Mouse (Mus musculus): Measurements from ENCODE around the gene Sfn.
A peak's percentile ranks its signal among the peaks of the same experiment; 100 is the strongest.

Sfn gene

DNA sequence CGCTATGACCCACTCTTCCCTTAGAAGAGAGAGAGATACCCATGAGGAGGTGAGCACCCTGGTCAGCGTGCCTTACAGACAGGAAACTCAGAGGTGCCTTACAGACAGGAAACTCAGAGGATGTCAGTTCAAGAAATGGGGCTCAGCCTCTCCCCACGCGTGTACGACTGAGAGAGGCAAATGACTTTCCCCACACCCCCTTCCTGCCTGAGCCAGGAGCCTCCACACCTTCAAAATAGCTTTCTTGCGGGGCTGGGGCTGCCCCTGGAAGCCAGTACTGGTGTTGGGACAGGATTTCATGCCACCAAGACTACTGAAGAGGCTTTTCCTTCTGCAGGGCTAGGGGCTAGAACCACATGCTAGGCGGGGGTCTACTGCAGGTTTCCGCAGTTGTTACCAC lies 18.7 kb upstream of the Sfn start:
- DNase-seq (ENCODE audit: low read depth, low spot score): no peak

DNA sequence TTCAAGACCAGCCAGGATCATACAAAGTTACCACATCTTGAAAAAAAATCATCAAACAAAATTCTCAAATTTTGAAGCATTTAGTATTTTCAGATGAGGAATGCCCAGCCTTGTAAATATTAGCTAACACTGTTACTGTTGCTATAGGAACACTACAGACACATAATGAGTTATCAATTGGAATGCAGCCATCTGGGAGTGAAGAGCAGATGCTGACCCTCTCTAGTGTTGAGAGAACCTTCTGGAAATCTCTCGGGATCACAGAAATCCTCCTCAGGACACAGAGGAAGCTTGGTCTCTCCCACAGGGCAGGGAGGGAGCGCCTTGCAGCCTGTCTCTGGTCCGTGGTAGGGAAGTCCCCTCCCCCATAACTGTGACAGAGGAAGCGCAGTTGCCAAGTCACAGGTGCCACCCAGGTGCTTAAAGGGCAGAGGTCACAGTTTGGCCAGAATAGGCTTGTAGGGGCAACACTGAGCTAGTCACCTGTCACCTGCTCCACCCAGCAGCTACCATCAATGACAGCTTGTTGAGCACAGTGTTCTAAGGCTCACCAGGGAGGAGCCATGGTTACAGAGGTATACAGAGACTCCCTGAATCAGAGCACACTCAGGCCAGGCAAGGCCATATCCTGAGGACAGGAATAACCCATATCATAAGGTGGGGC lies 17.6 kb upstream of the Sfn start:
- DNase-seq (ENCODE audit: low read depth, low spot score): no peak

GRCm38 (mm10) chr4:133617936-133618335 lies 16.0 kb upstream of the Sfn start:
- no peak for DNase-seq (ENCODE audit: low read depth, low spot score)

DNA sequence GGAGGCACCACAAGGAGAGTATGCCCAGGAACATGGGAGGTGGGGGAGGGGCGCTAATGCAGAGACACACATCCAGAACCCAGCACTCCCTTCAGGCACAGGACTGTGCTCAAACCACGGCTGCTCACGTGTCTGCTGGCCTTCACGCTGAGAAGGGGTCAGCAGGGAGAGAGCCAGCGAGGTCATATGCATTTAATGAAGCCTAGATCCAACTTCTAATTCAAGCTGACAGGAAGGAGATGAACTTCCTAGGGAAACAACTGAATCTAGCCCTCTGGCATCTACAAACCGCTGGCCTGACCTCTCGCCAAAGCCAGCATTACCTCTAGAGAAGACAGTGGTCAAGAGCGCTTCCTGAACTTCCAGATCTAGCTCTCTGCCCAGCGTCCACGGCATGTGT lies 13.4 kb upstream of the Sfn start:
- DNase-seq (ENCODE audit: low read depth, low spot score): no peak

DNA sequence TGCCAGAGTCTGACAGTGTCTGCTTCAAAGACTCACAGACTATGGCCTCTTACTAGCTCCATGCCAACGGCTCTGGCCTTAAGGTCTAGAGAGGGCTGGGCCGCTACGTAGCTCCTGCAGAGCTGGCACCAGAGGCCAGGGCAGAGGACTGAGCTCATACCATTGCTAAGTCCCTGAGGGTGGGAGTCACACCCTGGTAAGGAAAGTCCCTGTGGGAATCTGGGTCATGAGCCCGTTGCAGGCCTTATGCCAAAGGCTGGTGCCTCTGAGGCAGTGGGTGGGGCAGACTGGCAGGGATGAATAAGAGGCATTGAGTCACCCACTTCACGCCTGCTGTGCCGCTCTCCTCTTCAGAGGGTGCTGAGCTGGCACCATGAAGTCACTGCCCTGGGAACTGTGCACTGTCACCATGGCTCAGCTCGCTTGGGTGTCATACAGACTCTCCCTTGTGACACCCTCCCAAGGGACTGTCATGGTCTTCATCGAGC lies 12.3 kb upstream of the Sfn start:
- no peak for DNase-seq (ENCODE audit: low read depth, low spot score)

GRCm38 (mm10) chr4:133613867-133614266 lies 11.9 kb upstream of the Sfn start:
- DNase-seq (ENCODE audit: low read depth, low spot score): peak; percentile 59

DNA sequence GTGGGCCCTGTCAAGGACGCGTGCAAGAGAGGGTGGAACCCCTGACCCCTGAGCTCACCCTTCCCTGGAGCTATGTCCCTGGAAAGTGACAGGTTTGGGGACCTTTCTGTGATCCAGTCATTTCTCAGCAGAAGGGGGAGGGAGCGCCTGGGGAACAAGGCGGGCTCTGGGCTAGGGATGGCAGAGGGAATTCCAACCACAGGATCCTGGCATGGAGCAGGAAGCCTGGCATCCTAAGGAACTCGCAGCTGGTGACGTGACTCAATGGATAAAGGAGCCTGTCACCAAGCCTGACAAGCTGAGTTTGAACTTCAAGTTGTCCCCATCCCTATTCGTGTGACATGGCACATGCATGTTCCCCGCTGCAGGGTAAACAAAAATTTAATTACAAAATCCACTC lies 11.1 kb upstream of the Sfn start:
- DNase-seq (ENCODE audit: low read depth, low spot score): no peak

- peak; percentile 73 for DNase-seq (ENCODE audit: low read depth, low spot score)
Observed at GRCm38 (mm10) chr4:133612416-133612815, 10.4 kb upstream of the Sfn start.

GRCm38 (mm10) chr4:133611815-133612214 lies 9.8 kb upstream of the Sfn start:
- peak; percentile 87 for DNase-seq (ENCODE audit: low read depth, low spot score)

DNA sequence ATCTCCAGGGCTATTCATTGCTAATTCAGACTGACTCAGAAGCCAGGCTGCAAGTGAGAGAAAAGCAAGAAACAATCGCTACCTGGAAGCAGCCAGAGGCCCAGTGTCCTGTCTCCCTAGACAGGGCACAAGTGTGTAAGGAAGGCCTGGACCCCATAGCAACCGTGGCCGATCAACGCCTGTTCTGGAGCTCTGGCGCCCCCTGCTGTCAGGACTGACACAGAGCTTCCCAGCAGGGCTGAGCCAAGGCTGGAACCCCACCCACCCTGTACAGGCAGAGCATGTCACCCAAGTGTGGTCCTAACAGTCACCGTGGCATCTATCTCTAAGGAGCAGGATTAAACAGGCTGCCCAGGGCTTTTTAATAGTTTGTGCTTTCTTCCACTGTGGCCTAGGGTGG lies 7.8 kb upstream of the Sfn start:
- peak; percentile 82 for DNase-seq (ENCODE audit: low read depth, low spot score)

DNA sequence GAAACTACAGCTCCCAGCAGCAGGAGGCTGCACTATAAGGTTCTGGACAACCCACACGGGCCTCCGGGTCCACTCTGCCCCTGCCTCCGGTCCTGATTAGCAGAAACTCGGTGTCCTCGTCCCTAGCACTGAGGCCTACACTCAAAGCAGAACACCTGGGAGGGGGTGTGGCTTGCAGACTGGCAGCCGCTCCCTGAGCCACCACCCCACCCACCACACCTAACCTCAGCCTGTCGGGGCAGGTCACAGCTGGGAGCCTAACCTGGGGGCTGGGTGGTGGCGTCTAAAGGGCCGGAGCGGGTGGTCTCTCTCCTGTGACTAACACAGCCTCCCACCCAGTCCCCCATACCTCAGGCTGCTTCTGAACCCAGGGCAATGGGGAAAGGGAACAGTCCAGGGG lies 5.3 kb upstream of the Sfn start:
- no peak for DNase-seq (ENCODE audit: low read depth, low spot score)

DNA sequence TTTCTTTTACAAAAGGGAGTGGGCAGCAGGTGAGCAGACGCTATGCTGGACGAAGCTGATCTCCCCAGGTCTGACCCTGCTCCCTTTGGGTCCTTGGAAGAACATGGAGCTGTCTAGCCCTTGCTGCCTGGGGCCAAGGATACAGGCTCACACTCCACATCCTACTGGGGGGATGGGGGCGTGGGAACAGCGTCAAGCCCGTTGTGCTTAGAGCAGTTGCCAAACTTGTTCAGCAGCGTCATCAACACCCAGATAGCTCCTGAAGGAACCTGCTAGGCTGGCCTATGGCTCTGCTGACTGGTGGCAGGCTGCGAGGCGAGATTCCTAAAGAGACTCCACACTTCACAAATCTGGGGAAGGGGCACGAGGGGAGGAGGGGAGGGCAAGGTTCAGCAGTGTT lies 3.4 kb upstream of the Sfn start:
- peak; percentile 63 for DNase-seq (ENCODE audit: low read depth, low spot score)

DNA sequence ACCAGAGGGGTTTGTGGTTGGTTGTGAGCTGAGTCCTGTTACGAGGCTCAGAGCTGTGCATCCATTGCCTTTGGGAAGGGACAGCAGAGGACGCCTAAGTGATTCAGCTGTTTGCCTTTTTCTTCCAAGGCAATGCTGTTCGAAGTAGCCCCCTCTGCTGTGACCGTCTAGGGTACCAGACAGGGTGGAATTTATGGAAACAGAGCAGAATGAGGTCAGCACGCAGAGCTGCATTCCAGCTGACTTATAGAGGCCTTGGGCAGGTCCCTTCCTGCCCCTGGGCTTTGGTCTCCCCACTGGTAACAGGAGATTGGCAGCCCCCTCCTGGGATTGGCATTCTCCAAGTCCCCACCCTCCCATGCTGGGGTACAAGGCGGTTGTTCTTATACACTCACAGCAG lies 2.9 kb upstream of the Sfn start:
- DNase-seq (ENCODE audit: low read depth, low spot score): peak; percentile 62

GRCm38 (mm10) chr4:133604175-133604574 lies 2.2 kb upstream of the Sfn start:
- DNase-seq (ENCODE audit: low read depth, low spot score): no peak

- no peak for DNase-seq (ENCODE audit: low read depth, low spot score)
Observed at GRCm38 (mm10) chr4:133603056-133603455, 1.1 kb upstream of the Sfn start.

- DNase-seq (ENCODE audit: low read depth, low spot score): no peak
Observed at GRCm38 (mm10) chr4:133600306-133600705, 1.7 kb downstream of the Sfn start.

GRCm38 (mm10) chr4:133599571-133600073 lies 2.3 kb downstream of the Sfn start:
- peak; percentile 88 for DNase-seq (ENCODE audit: low read depth, low spot score)

DNA sequence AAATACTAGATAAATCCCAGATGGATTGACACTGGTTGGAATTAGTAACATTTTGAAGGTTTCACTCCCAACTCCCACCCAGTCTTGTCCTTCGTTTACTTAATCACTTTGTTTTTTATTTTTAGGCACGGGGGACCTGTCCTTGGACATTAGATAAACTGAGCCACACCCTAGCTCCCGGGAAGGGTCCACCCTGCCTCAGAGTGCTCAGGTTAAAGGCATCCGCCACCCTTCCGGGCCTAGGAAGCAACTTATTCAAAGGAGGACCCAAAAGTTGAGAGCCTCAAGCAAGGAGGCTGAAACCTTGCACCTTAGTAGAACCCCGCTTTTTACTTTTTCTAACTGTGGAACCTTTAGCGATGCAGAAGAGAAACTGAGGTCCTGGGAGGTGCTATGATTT lies 2.9 kb downstream of the Sfn start:
- peak; percentile 48 for DNase-seq (ENCODE audit: low read depth, low spot score)

GRCm38 (mm10) chr4:133598616-133599015 lies 3.4 kb downstream of the Sfn start:
- DNase-seq (ENCODE audit: low read depth, low spot score): peak; percentile 77

DNA sequence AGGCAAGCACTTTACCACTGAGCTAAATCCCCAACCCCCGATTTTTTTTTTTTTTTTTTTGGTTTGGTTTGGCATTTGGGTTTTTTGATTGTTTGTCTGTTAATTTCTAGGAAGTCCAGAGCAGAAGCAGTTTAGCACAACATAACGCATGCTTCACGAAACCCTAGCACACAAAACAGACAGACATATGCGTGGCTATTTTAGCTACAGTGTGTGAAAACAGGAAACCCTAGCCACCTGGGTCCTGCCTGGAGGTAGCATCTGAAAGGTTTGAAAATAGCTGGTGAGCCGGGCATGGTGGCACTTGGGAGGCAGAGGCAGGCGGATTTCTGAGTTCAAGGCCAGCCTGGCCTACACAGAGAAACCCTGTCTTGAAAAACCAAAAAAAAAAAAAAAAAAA lies 5.9 kb downstream of the Sfn start:
- no peak for DNase-seq (ENCODE audit: low read depth, low spot score)

DNA sequence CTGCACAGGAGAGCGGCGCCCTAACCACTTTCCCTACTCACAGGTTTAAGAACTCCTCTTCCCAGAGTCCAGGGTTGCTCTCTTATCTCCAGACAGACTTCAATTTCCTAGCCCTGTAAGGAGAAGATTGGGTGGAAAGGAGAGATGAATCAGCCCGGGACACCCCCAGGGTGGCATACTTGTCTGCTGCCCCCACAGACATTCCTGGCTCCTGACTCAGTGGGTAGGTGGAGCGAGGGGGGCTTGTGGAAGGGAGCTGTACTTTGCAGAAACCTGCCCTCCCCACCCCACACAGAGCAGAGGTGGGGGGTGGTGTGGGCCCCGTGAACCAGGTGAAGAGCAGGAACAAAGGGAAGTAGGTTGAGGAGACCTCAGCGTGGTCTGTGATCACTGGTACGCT lies 6.4 kb downstream of the Sfn start:
- DNase-seq (ENCODE audit: low read depth, low spot score): no peak

GRCm38 (mm10) chr4:133592570-133592969 lies 9.4 kb downstream of the Sfn start:
- peak; percentile 60 for DNase-seq (ENCODE audit: low read depth, low spot score)

- DNase-seq (ENCODE audit: low read depth, low spot score): peak; percentile 96
Observed at GRCm38 (mm10) chr4:133584059-133584951, 17.7 kb downstream of the Sfn start, which contains the start of gene Gpn2. Gene Gpn2 (plus strand): TSS chr4:133584362.

Measured in R1 (cell line).